Mouse (Mus musculus): Measurements from ENCODE around the gene Arhgef10l.

- TF ChIP-seq POLR2A (IDR thresholded peaks at IDR 0.05; ENCODE audit: borderline replicate concordance, low read depth, low read length) = no peak
- no peak for TF ChIP-seq CTCF (IDR thresholded peaks at IDR 0.05; ENCODE audit: low read depth, low read length)
Measured at GRCm38 (mm10) chr4:140475194-140475593, 190.6 kb downstream of the Arhgef10l start.
